Mouse (Mus musculus): ENCODE data around the gene Gpr62. TPM values are rescaled to one million over a fixed set of nuclear protein-coding genes. Genes with fewer than 3 reads are reported as not detected.

Gpr62 gene
- polyA plus RNA-seq, 1 experiment: 0.19 TPM

DNA sequence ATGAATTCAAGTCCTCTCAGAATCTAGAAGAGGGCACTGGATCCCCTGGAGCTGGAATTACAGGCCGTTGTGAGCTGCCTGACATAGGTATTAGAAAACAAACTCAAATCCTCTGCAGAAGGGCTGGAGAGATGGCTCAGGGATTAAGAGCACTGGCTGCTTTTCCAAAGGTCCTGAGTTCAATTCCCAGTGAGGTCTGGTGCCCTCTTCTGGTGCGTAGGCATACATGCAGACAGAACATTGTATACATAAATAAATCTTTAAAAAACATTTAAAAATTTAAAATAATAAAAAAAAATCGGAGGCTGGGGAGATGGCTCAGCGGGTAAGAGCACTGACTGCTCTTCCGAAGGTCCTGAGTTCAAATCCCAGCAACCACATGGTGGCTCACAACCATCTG, 23.1 kb downstream of the Gpr62 start:
- H3K4me3 ChIP-seq (replicated peaks; ENCODE audit: extremely low read depth, low read depth, low read length): no peak overlapping the region
- no peak for DNase-seq
- 80% methylated on average over 5 of the region's 5 CpGs for WGBS
- H3K4me1 ChIP-seq (ENCODE audit: control insufficient read depth, insufficient read depth, low read length): peaks cover under 1% of the 10 kb centered on the region; the same call in 1 of the 2 replicates
- TF ChIP-seq CTCF (IDR thresholded peaks at IDR 0.05; ENCODE audit: insufficient read depth, low read length) (no peak), POLR2A (IDR thresholded peaks at IDR 0.05; ENCODE audit: borderline replicate concordance, extremely low read depth, low read depth, low read length) (no peak)

DNA sequence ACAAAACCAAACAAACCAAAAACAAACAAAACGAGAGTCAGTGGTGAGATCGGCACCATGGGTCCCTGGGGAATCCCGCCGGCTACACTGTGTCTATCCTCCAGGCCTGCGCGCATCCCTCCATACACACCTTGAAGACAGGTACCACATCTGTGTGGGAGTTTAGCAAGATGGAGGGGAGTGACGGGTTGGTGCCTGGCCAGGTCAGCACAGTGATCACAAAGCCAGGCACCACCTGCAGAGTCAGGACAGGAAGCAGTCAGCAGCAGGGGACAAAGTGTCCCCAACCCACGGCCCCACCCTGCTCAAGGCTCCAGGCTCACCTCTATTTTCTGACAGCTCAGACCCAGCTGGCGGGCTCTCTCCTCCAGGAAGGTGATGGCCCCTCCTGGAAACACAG, 29.2 kb downstream of the Gpr62 start:
- H3K4me3 ChIP-seq (replicated peaks; ENCODE audit: extremely low read depth, low read depth, low read length): no peak overlapping the region
- 0 out of 2 replicates have a peak, but pooled peaks cover 3% of the 10 kb centered on the region for H3K4me1 ChIP-seq (ENCODE audit: control insufficient read depth, insufficient read depth, low read length)
- no peak for DNase-seq
- 81% methylated on average over 9 of the region's 9 CpGs for WGBS
- TF ChIP-seq CTCF (IDR thresholded peaks at IDR 0.05; ENCODE audit: insufficient read depth, low read length) (no peak), POLR2A (IDR thresholded peaks at IDR 0.05; ENCODE audit: borderline replicate concordance, extremely low read depth, low read depth, low read length) (no peak)

DNA sequence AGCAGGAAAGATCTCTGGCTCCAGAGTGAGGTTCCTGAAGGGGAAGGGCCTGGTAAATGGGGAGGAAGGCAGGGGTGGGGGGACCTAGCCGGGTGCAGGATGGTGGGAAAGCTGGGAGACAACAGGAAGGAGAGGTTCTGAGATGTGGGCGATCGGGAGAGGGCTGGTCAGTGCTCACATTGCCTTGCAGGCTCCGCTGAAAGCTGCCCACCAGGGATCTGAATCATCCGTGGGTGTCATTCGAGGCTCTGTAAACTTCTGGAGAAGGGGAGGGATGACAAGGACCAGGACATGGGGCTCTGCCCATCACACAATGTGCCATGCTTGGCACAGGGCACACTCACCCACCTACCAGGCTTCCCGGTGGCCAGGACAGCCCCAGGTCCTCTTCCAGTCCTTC, 32.3 kb downstream of the Gpr62 start:
- no peak overlapping the region for H3K4me3 ChIP-seq (replicated peaks; ENCODE audit: extremely low read depth, low read depth, low read length)
- peaks cover 11% of the 10 kb centered on the region for H3K4me1 ChIP-seq (ENCODE audit: control insufficient read depth, insufficient read depth, low read length)
- DNase-seq: no peak
- 61% methylated on average over 7 of the region's 7 CpGs for WGBS
- TF ChIP-seq CTCF (IDR thresholded peaks at IDR 0.05; ENCODE audit: insufficient read depth, low read length): no peak
- no peak for TF ChIP-seq POLR2A (IDR thresholded peaks at IDR 0.05; ENCODE audit: borderline replicate concordance, extremely low read depth, low read depth, low read length)

DNA sequence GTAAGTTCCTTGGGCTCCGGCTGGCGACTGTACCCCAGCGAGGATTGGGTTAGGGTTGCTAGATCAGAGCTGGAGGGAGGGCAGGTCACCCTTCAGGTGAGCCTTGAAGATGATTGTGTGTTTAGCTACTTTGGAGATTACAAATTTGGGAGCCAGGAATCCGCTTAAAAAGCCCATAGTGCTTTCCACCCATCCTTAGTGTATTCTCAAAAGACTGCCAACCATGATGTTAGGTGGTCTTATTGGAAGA, 35.8 kb downstream of the Gpr62 start:
- TF ChIP-seq CTCF (IDR thresholded peaks at IDR 0.05; ENCODE audit: insufficient read depth, low read length) (no peak), POLR2A (IDR thresholded peaks at IDR 0.05; ENCODE audit: borderline replicate concordance, extremely low read depth, low read depth, low read length) (no peak)
- 3% methylated on average over 4 of the region's 4 CpGs for WGBS
- no peak for DNase-seq
- H3K4me3 ChIP-seq (replicated peaks; ENCODE audit: extremely low read depth, low read depth, low read length): peak overlapping the region; percentile 78
- peaks cover 8% of the 10 kb centered on the region for H3K4me1 ChIP-seq (ENCODE audit: control insufficient read depth, insufficient read depth, low read length)

DNA sequence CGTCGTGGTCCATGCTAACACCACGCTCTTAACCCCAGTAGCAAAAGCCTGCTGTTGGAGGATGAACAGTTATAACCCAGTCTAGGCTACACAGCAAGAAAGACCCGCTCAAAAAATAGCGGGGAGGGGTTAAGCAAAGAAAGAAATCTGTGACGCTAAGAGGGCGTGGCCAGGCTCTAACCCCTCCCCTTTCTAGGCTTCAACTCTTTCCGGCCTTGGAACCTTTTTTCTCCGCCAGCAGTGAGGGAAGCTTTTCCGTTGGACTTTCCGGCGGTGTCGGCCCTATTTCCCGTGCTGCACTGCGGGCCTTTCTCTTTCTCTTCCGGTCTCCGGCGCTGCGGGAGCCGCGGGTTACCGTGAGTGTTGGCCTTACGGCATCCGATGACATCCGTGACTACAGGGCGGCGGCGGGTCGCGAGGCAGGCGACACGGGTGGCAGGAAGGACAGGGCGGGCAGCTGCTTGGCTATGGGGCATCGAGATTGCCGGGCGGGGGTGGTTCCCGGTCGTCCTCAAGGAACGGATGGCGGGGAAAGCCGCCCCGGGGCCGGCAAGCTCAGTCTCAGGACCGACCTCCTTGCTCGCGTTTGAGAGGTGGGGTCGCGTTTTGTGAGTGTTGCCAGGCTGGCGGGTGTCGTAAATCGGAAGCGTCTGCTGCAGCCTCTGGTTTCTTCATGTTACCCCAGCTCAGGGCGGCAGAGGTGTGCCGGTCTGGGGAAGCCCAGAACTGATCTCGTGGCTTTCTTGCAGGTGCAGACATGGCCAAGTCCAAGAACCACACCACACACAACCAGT, 36.3 kb downstream of the Gpr62 start, which contains the start of gene Rpl29:
TSS of gene Rpl29 (plus strand) at position 234 of the 794 bp plus-strand sequence.
- DNase-seq: peak; percentile 97
- H3K4me3 ChIP-seq (replicated peaks; ENCODE audit: extremely low read depth, low read depth, low read length): peak within 1 kb of the TSS; percentile 85
- TF ChIP-seq POLR2A (IDR thresholded peaks at IDR 0.05; ENCODE audit: borderline replicate concordance, extremely low read depth, low read depth, low read length): peak; percentile 80
- TF ChIP-seq CTCF (IDR thresholded peaks at IDR 0.05; ENCODE audit: insufficient read depth, low read length): no peak
- peaks cover 8% of the 10 kb centered on the region for H3K4me1 ChIP-seq (ENCODE audit: control insufficient read depth, insufficient read depth, low read length)
- WGBS: under 1% methylated on average over 55 of the region's 55 CpGs

DNA sequence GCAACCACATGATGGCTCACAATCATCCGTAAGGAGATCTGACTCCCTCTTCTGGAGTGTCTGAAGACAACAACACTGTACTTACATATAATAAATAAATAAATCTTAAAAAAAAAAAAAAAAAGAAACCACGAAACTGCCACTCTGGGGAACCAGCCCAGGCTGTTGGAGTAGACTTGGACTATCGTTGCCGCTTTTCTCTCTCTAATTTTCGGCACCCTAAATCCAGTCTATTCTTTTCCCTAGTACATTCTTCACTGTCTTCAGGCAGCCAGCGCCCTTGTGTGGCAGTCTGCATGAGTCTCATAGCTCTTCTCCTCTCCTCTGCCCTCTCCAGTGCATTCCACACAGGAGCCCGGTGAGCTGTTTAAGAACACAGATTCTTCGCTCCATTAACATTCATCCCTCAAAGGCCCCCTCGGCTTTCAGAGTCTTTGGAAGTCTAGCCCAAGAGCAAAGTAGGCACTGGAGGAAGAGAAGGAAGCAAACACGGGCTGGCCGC, 37.0 kb downstream of the Gpr62 start:
- no peak for DNase-seq
- peak overlapping the region; percentile 85 for H3K4me3 ChIP-seq (replicated peaks; ENCODE audit: extremely low read depth, low read depth, low read length)
- no peak for TF ChIP-seq POLR2A (IDR thresholded peaks at IDR 0.05; ENCODE audit: borderline replicate concordance, extremely low read depth, low read depth, low read length)
- no peak for TF ChIP-seq CTCF (IDR thresholded peaks at IDR 0.05; ENCODE audit: insufficient read depth, low read length)
- 5% methylated on average over 11 of the region's 11 CpGs for WGBS
- H3K4me1 ChIP-seq (ENCODE audit: control insufficient read depth, insufficient read depth, low read length): peaks cover 8% of the 10 kb centered on the region

DNA sequence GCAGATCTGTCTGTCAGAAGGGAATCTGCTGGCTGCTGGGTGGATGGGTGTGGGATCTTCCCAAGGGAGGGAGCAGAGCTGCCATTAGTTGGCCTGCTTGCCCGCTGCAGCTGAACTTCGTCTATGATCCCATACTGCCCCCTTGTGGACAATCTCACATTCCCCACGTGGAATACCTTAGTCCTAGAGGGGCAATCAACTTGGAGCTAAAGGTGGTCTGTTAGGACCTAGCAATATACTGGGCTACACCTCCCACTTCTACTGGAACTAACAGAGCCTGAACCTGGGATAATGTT, 43.9 kb downstream of the Gpr62 start:
- TF ChIP-seq CTCF (IDR thresholded peaks at IDR 0.05; ENCODE audit: insufficient read depth, low read length) (peak; percentile 91), POLR2A (IDR thresholded peaks at IDR 0.05; ENCODE audit: borderline replicate concordance, extremely low read depth, low read depth, low read length) (no peak)
- Histone ChIP-seq H3K4me1 (ENCODE audit: control insufficient read depth, insufficient read depth, low read length) (peaks cover 9% of the 10 kb centered on the region), H3K4me3 (replicated peaks; ENCODE audit: extremely low read depth, low read depth, low read length) (no peak overlapping the region)
- 0% methylated on average over 3 of the region's 3 CpGs for WGBS
- peak; percentile 83 for DNase-seq

DNA sequence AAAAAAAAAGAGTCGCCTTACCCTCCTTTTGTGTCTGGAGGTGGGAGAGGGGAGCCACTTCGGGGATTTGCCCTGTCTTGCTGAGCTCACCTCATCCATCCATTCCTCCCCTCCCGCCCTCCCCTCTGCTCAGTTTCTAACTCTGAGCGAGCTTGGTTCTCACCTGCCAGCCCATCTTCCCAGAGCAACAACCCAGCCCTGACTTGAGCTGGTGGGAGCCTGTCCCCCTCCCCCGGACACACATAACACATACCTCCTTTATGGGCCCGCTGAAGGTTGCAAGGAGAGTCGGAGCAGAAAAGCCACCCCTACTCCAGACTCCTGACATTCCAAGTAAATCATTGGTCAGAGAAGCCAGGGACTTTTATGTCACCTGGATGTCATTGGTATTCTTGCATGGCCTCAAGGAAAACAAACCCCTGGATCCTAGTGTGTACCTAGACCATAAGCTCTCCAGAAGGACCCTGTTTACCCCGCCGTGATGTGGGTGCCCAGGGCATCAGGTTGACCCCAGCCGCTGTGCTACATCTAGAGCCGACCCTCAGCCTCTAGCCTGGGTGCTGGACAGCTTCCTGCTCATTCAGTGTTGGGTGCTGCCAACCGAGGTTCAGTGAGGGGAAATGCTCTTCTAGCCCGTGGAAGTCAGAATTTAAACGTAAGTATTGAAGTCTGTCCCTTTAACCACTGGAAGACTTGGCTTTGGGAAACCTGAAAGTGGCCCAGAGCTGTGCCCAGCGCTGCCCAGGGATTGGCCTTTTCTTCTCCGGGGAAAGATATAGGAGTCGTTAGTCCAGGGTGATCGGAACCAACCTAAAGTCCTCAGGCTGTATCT, 44.5 kb downstream of the Gpr62 start:
- DNase-seq: no peak
- Histone ChIP-seq H3K4me3 (replicated peaks; ENCODE audit: extremely low read depth, low read depth, low read length) (no peak overlapping the region), H3K4me1 (ENCODE audit: control insufficient read depth, insufficient read depth, low read length) (peaks cover 9% of the 10 kb centered on the region)
- 30% methylated on average over 18 of the region's 18 CpGs for WGBS
- TF ChIP-seq CTCF (IDR thresholded peaks at IDR 0.05; ENCODE audit: insufficient read depth, low read length) (no peak), POLR2A (IDR thresholded peaks at IDR 0.05; ENCODE audit: borderline replicate concordance, extremely low read depth, low read depth, low read length) (no peak)

GRCm38 (mm10) chr9:106420608-106421007, 45.1 kb downstream of the Gpr62 start:
- H3K4me1 ChIP-seq (ENCODE audit: control insufficient read depth, insufficient read depth, low read length): peaks cover 9% of the 10 kb centered on the region
- TF ChIP-seq POLR2A (IDR thresholded peaks at IDR 0.05; ENCODE audit: borderline replicate concordance, extremely low read depth, low read depth, low read length) (no peak), CTCF (IDR thresholded peaks at IDR 0.05; ENCODE audit: insufficient read depth, low read length) (no peak)
- DNase-seq: no peak
- WGBS: 4% methylated on average over 2 of the region's 2 CpGs
- no peak overlapping the region for H3K4me3 ChIP-seq (replicated peaks; ENCODE audit: extremely low read depth, low read depth, low read length)

All from lung, adult 2 months (tissue).